ENCODE assay signal across 19 mouse cellular contexts in the genomic region with DNA sequence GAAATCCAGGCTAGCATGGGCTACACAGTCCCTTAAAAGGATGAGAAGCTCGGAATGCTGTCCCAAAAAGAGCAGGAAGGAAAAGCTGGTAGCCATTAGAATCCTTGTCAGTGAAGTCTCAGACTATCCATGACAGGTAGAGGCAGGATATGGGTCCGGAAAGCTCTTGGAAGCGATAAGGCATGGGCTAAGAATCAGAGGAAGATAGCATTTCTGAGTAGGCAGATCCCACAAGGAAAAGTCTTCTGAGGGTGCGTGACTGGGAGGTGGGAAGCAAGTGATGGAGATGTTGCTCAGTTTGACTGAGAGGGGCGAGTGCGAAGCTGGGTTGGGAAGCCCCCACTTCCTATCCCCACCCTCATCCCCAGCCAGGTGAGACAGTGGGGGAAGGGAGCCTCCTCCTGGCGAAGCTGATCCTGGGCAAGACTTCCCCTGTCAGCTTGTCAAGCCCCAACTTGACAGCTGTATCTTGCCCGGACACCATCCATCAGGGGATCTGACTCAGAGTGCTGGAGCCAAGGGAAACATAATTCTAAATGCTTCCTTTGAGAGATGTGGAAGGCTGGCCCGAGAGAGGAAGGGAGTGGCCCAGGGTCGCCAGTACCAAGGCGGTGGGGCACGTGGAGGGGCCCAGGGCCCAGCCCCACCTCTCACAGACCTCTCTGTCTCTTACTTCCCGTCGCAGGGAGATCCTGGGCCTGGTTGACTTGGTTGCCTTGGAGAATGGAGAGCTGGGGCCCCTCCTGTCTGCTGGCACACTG. TPM values are rescaled to one million over a fixed set of nuclear protein-coding genes. Genes with fewer than 3 reads are reported as not detected.
DNase-seq lines count a peak whose midpoint lies in the region; ATAC-seq and TF ChIP-seq lines count a peak whose summit lies in the region.
"Had no signal": no experiment of that assay in that cellular context is flagged by ENCODE, and none has a peak within 500 bp of the region (broad histone marks: within the 10 kb centered on the region; RNA-seq: fewer than 3 reads in every experiment).

No protein-coding gene starts in this region.

- TF ChIP-seq EP300 in liver, embryonic 14.5 days (IDR thresholded peaks at IDR 0.05; ENCODE audit: low read depth): no peak

- H3K27me3 ChIP-seq in liver, embryonic 14.5 days (ENCODE audit: control insufficient read depth, insufficient read depth, low read length): peaks cover 23% of the 10 kb centered on the region

- 25% methylated on average over 14 of the region's 14 CpGs for WGBS in liver, embryonic 14.5 days (ENCODE audit: insufficient replicate concordance)

- DNase-seq in adrenal gland, adult 2 months: peak; percentile 74
- no peak for DNase-seq in adrenal gland, adult 18-20 months (ENCODE audit: low spot score in 2 of 2)
- no peak for DNase-seq in liver, embryonic 14.5 days (ENCODE audit: low read depth in 3 of 3, low spot score in 3 of 3)
- DNase-seq in liver: no peak
- peak; percentile 72 to 85 for DNase-seq in kidney, postnatal 36 days
- DNase-seq in layer of hippocampus, adult 18-20 months (ENCODE audit: low spot score in 2 of 2): no peak
- no peak for DNase-seq in cerebellum, adult 9-11 months
- DNase-seq: cerebellum, adult 18-20 months; forebrain, postnatal 0 days; right cerebral cortex, postnatal 4 days; thymus, postnatal 25 days had no signal

- peaks cover 0 to 3% of the 10 kb centered on the region in 2 experiments; a peak in 2 of 4 replicates for H3K4me1 ChIP-seq in liver, embryonic 14.5 days (replicated peaks; ENCODE audit: control insufficient read depth in 2 of 2, insufficient read depth in 2 of 2, low read length in 1 of 2)

- no peaks in the 10 kb centered on the region for H3K36me3 ChIP-seq in liver, embryonic 14.5 days (replicated peaks; ENCODE audit: control insufficient read depth, insufficient read depth, low read depth)
- H3K36me3 ChIP-seq: midbrain, embryonic 13.5 days had no signal

- no peak overlapping the region for H3K27ac ChIP-seq in liver, embryonic 14.5 days
- H3K27ac ChIP-seq: hindbrain, embryonic 14.5 days; kidney, postnatal 0 days; midbrain, embryonic 13.5 days had no signal

- no peaks in the 10 kb centered on the region for H3K9me3 ChIP-seq in liver, embryonic 14.5 days (ENCODE audit: control insufficient read depth, low read length)
- H3K9me3 ChIP-seq: midbrain, embryonic 13.5 days had no signal

- TF ChIP-seq CTCF in liver, embryonic 14.5 days (IDR thresholded peaks at IDR 0.05; ENCODE audit: low read depth): 0 out of 2 replicates have a peak, but pooled peaks have one; percentile 4

- H3K9ac ChIP-seq in liver, embryonic 14.5 days (replicated peaks): no peak overlapping the region
- H3K9ac ChIP-seq: forebrain, postnatal 0 days; hindbrain, embryonic 14.5 days; midbrain, embryonic 13.5 days had no signal

- no peak overlapping the region for H3K4me2 ChIP-seq in liver, embryonic 14.5 days (ENCODE audit: low read depth)
- H3K4me2 ChIP-seq: heart, embryonic 11.5 days; hindbrain, embryonic 14.5 days; midbrain, embryonic 13.5 days had no signal

- no peak overlapping the region for H3K4me3 ChIP-seq in liver, embryonic 14.5 days (ENCODE audit: insufficient read depth in 1 of 2, low read depth in 2 of 2, low read length in 2 of 2)
- H3K4me3 ChIP-seq: midbrain, embryonic 13.5 days had no signal

- ATAC-seq in liver, embryonic 14.5 days (ENCODE audit: insufficient read depth): no peak
- 0 out of 2 replicates have a peak, but pooled peaks have one; percentile 30 for ATAC-seq in erythroid progenitor cell, adult 5-6 weeks (replicated peaks; ENCODE audit: low FRiP score, poor library complexity, severe bottlenecking)
- ATAC-seq: forebrain, postnatal 0 days; midbrain, embryonic 13.5 days had no signal

RNA-seq across cellular contexts. Expression of a gene that starts 14.7 kb away (rescaled TPM):
- total RNA-seq in adrenal gland, adult 2 months (2021): 10 to 100 TPM; 31.9 to 58.8 TPM
- polyA plus RNA-seq in adrenal gland, adult 2 months (2012; rRNA removed): 55.3 and 57.9 TPM in 2 replicates
- total RNA-seq in adrenal gland, adult 18-20 months (2021): 10 to 100 TPM; 31.7 to 36.8 TPM
- 1.7 and 1.9 TPM in 2 replicates for polyA plus RNA-seq in liver, embryonic 14.5 days (2012; rRNA removed)
- 0.48 and 0.78 TPM in 2 replicates for polyA plus RNA-seq in liver, embryonic 14.5 days (2014; fragmentation: Nextera tagmentation; extraction: Ambion mirVana)
- not detected in 2 replicates for total RNA-seq in erythroid progenitor cell, adult 5-6 weeks (2015; ENCODE audit: low replicate concordance)
- total RNA-seq in erythroid progenitor cell, adult 5-6 weeks (2017; ENCODE audit: low replicate concordance): not detected in 2 replicates
- total RNA-seq in layer of hippocampus, adult 18-20 months (2021): under 1 TPM; 0.38 to 0.59 TPM

RNA-seq across cellular contexts. Expression of a gene that starts 19.2 kb away (rescaled TPM):
- total RNA-seq in adrenal gland, adult 2 months (2021): 10 to 100 TPM; 40.5 to 56.8 TPM
- polyA plus RNA-seq in adrenal gland, adult 2 months (2012; rRNA removed): 71.6 and 79.0 TPM in 2 replicates
- 10 to 100 TPM; 35.9 to 54.0 TPM for total RNA-seq in adrenal gland, adult 18-20 months (2021)
- polyA plus RNA-seq in liver, embryonic 14.5 days (2012; rRNA removed): 2.4 and 2.5 TPM in 2 replicates
- 0.80 and 2.5 TPM in 2 replicates for polyA plus RNA-seq in liver, embryonic 14.5 days (2014; fragmentation: Nextera tagmentation; extraction: Ambion mirVana)
- 4.3 and 8.8 TPM in 2 replicates for total RNA-seq in erythroid progenitor cell, adult 5-6 weeks (2015; ENCODE audit: low replicate concordance)
- total RNA-seq in erythroid progenitor cell, adult 5-6 weeks (2017; ENCODE audit: low replicate concordance): 1.1 and 1.2 TPM in 2 replicates
- 10 to 100 TPM; 88.3 to 92.0 TPM for total RNA-seq in layer of hippocampus, adult 18-20 months (2021)

RNA-seq across cellular contexts. Expression of a gene that starts 30.4 kb away (rescaled TPM):
- 10 to 100 TPM in 1 of 2 experiments, 1 to 10 TPM in 1; 9.8 to 13.2 TPM for total RNA-seq in adrenal gland, adult 2 months (2021)
- 31.9 and 37.2 TPM in 2 replicates for polyA plus RNA-seq in adrenal gland, adult 2 months (2012; rRNA removed)
- 10 to 100 TPM in 1 of 2 experiments, 1 to 10 TPM in 1; 8.4 to 10.0 TPM for total RNA-seq in adrenal gland, adult 18-20 months (2021)
- polyA plus RNA-seq in liver, embryonic 14.5 days (2012; rRNA removed): 2.0 and 2.7 TPM in 2 replicates
- 0.39 and 0.56 TPM in 2 replicates for polyA plus RNA-seq in liver, embryonic 14.5 days (2014; fragmentation: Nextera tagmentation; extraction: Ambion mirVana)
- total RNA-seq in erythroid progenitor cell, adult 5-6 weeks (2015; ENCODE audit: low replicate concordance): 2.9 TPM in 2 replicates
- 0.13 and 0.15 TPM in 2 replicates for total RNA-seq in erythroid progenitor cell, adult 5-6 weeks (2017; ENCODE audit: low replicate concordance)
- total RNA-seq in layer of hippocampus, adult 18-20 months (2021): 1 to 10 TPM; 6.1 to 6.3 TPM

RNA-seq across cellular contexts. Expression of a gene that starts 30.4 kb away (rescaled TPM):
- 10 to 100 TPM; 70.2 to 81.4 TPM for total RNA-seq in adrenal gland, adult 2 months (2021)
- 253 and 254 TPM in 2 replicates for polyA plus RNA-seq in adrenal gland, adult 2 months (2012; rRNA removed)
- total RNA-seq in adrenal gland, adult 18-20 months (2021): 10 to 100 TPM; 70.0 to 92.4 TPM
- 24.1 and 28.1 TPM in 2 replicates for polyA plus RNA-seq in liver, embryonic 14.5 days (2012; rRNA removed)
- polyA plus RNA-seq in liver, embryonic 14.5 days (2014; fragmentation: Nextera tagmentation; extraction: Ambion mirVana): 40.0 and 40.2 TPM in 2 replicates
- 12.6 and 31.9 TPM in 2 replicates for total RNA-seq in erythroid progenitor cell, adult 5-6 weeks (2015; ENCODE audit: low replicate concordance)
- total RNA-seq in erythroid progenitor cell, adult 5-6 weeks (2017; ENCODE audit: low replicate concordance): 3.5 and 5.8 TPM in 2 replicates
- total RNA-seq in layer of hippocampus, adult 18-20 months (2021): 10 to 100 TPM; 20.7 to 21.5 TPM

RNA-seq across cellular contexts. Expression of a gene that starts 39.8 kb away (rescaled TPM):
- total RNA-seq in adrenal gland, adult 2 months (2021): under 1 TPM in 1 of 2 experiments, not detected in 1; 0.14 TPM
- 0.38 and 0.64 TPM in 2 replicates for polyA plus RNA-seq in adrenal gland, adult 2 months (2012; rRNA removed)
- under 1 TPM in 1 of 2 experiments, not detected in 1; 0.17 TPM for total RNA-seq in adrenal gland, adult 18-20 months (2021)
- 0.01 and 0.04 TPM in 2 replicates for polyA plus RNA-seq in liver, embryonic 14.5 days (2012; rRNA removed)
- not detected in 2 replicates for polyA plus RNA-seq in liver, embryonic 14.5 days (2014; fragmentation: Nextera tagmentation; extraction: Ambion mirVana)
- not detected in 2 replicates for total RNA-seq in erythroid progenitor cell, adult 5-6 weeks (2015; ENCODE audit: low replicate concordance)
- not detected in 2 replicates for total RNA-seq in erythroid progenitor cell, adult 5-6 weeks (2017; ENCODE audit: low replicate concordance)
- under 1 TPM; 0.56 to 0.57 TPM for total RNA-seq in layer of hippocampus, adult 18-20 months (2021)
- total RNA-seq: gastrocnemius, adult 8-10 months had no signal
- polyA plus RNA-seq: heart, embryonic 11.5 days; kidney, postnatal 0 days; neural tube, embryonic 11.5 days; stomach, embryonic 14.5 days had no signal

Comparison
In these comparisons a context has a peak if more than half of its experiments do, and no peak if none do; other contexts are left out.
1. DNase-seq: peak in adrenal gland, adult 2 months (single experiment) and kidney, postnatal 36 days (2 of 2); none in adrenal gland, adult 18-20 months (0 of 2), liver, embryonic 14.5 days (0 of 3), liver (single experiment), layer of hippocampus, adult 18-20 months (0 of 2) and cerebellum, adult 9-11 months (single experiment).
2. RNA of a gene that starts 14.7 kb away (total RNA-seq): 31.9 to 58.8 TPM in adrenal gland, adult 2 months and 31.7 to 36.8 TPM in adrenal gland, adult 18-20 months; 0.38 to 0.59 TPM in layer of hippocampus, adult 18-20 months and not detected in erythroid progenitor cell, adult 5-6 weeks; every median in the first group is over 10 times any median in the second.